Mouse (Mus musculus): ENCODE measurements around the gene Ghrh.

- TF ChIP-seq CTCF (IDR thresholded peaks at IDR 0.05; ENCODE audit: low read depth), result peak; percentile 85
- no peak for TF ChIP-seq EP300 (IDR thresholded peaks at IDR 0.05; ENCODE audit: low read depth)
Measured at GRCm38 (mm10) chr2:157338663-157339062, 8.6 kb downstream of the Ghrh start.
